Mouse (Mus musculus) monocyte, adult 2 months (primary cell): ENCODE data around the gene Spata5.

ENCODE experiments used
- DNase-seq, 2 experiments: peaks; one replicate each; pipeline ENCODE4 v3.0.0; 2022; ENCODE audit warnings: low spot score in 2 of 2, low read depth in 1 of 2

The Spata5 gene

DNA sequence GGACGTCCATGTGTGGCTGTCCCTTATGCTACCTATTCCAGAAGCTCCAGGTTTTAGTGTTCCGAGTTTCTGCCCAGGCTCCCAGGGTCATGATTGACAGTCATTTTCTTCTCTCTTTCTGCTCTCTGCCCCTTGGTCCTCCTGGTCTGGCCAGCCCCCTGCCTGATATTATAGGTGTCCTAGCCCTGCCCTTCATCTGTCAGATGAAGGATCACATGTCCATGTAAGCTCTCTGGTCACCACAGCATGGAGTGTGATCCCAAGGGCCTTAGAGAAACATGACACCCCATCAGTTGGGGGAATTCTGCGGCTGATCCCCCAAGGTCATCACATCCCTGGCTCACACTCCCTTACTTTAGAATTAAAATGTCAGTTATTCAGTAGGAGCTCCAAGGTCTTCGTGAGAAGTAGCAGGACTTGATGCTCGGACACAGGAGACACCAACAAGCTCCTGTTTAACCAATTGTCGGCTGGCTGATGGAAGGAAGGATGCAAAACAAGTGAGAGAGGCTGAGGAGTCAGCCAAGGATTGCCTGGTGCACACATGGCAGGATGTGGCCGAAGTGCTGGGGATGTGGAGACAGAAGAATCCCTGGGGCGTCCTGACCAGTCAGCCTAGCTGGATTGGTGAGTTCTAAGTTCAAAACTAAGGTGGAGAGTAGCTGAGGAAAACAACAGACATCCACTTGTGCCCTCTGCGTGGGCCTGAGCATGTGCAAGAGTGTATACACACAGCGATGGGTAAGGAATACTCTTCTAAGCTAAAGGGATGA is 195.4 kb downstream of the Spata5 start:
- DNase-seq = no peak

GRCm38 (mm10) chr3:37616586-37617547 is 197.2 kb downstream of the Spata5 start:
- DNase-seq = no peak
